Mouse (Mus musculus) thymus, postnatal 25 days (tissue): Measurements from ENCODE around the gene Grik3.
A peak's percentile ranks its signal among the peaks of the same experiment; 100 is the strongest.

Source experiments
- DNase-seq: peaks from one replicate; pipeline ENCODE4 v3.0.0; 2022

The Grik3 gene

DNA sequence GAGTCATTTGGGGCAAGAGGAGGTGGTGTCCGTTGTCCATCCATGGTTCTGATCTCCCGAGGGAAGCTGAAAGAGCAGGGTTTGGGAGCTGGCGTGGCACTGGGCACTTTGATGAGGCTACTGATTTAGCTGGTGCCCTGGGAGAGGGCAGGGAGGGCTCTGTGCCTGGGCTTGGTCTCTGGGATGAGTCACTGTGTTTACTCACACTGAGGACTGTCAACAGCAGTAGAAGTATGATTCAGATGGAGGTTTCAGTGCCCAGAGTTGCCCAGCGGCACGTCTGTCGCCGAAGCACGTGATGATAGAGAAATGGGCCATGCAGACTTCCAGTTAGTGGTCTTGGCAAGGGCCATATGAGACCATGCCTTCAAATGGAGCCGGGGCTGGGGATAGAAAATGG, 63.3 kb downstream of the Grik3 start:
- DNase-seq, result no peak

DNA sequence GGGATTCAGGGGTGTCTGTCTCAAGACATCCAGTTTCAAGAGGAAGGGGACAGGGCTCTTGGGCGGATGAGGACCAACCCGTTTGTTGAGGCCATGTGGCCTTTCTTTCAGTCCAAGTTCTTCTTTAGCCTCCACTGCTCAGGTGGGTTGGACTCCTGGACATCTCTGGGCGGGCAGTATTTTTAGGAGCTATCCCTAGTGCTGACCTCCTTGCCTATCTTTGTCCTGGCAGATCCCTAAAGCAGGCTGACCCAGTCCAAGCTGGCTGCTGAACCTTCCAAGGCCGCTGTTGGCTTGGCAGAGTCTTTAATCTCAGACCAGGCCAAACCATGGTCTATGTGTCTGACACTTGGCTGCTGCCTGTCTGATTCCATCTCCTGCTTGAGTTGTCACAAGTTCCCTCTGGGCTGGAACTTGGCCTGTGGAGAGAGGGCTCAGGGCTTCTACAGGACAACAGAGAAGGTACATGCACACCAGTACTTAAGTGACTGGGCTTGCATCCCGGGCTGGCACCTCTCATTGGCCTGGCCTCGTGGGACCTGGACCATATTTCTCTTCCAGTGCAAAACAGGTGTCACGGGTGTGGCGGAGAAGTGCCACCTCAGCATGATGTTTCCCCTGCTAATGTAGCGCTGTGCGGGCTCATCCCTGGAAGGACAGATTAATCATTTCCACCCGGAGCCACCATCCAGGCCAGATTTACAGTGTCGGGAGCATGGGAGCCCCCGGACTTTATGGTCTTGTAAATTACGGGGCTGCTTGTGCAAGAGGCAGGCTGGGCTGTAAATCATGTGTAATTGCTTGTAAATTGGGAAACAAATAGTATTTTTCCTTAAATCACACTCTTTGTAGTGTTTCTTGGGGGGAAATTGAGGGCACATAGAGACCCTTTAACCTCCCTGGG, 66.2 kb downstream of the Grik3 start:
- DNase-seq, result no peak

DNA sequence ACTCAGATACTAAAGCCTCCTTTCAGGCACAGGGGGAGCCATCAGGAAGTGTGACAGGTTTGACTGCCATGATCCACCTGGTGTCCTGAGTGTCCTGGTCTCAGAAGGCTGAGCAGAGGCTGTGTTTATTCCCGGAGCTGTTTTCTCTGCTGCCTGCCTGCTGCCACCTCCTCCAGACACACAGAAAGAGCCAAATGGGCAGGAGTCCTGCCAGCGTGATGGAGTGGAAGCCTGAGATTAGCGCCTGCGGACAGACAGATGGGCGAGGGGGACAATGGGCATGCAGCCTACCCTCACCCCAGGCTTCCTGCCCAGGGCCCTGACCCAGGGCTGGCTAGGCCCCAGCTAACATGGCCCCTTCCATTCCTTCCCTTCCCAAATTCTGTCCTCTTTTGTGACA, 69.1 kb downstream of the Grik3 start:
- DNase-seq, result no peak

DNA sequence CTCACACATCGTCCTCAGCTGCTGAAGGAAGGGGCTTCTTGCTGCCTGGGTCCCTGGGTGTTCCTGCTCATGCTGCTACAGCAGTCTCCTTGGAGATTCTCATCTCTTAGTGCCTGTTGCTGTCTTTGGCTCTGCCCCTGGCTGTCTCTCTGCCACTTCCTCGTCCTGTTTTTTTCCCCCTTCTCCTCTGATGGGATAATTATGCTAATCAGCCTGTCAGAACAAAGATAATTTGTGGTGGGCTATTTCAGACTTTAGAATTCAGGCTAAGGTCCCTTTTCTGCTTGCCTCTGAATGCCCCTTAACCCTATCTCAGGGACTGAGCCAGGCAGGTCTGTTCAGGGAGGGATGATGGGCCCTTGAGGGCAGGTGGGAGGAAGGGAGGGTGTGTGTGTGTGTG, 70.3 kb downstream of the Grik3 start:
- DNase-seq, result no peak

DNA sequence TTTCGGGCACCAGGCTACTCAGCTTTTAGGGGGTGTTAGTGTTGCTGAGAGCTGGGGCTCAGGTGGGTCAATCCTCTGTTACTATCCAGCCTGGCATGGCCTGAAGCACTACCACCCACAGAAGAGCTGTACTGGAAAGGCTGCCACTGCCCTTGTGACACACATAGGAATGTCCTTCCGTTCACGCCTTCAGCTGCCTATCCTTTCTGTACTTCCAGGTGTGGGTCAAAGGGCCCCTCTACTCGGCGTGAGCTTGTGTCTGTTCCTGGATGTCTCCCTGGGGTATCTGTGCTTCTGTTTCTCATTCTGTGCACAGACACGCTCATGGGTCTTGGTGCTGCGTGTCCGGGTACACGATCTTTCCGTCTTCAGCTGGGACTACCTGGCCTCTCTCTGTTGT, 73.1 kb downstream of the Grik3 start:
- no peak for DNase-seq

DNA sequence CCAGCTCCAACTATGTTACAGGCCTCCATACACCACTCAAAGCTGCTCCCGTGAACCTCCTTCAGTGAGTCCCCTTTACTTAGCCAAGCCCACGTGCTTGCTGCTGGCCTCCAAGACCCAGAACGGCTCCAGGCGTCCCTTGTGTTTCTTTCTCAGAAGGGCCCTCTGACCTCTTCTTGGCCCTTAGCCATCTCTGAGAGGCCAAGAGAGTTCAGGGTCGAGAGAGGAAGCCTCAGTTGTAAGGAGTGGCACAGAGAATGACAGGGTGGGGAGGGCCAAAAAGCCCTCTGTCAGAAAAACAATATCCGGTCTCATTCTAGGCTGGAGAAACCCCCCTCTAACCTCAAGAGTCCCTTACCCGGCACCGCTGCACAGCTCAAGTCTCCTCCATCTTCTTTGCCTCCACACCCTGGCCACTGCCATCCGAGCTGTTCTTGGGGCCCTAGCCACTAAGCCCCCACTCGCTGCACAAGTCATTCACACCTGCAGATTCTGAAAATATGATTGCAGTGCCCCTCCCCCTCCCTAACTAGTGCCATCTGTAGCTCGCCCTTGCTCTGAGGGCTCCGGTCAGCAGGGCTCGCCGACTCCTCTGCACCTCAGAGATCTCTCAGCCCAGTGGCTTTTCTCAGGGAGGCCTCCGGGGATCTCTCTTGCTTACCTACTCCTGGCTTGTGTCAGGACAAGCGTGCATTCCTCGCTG, 73.7 kb downstream of the Grik3 start:
- DNase-seq, result no peak

DNA sequence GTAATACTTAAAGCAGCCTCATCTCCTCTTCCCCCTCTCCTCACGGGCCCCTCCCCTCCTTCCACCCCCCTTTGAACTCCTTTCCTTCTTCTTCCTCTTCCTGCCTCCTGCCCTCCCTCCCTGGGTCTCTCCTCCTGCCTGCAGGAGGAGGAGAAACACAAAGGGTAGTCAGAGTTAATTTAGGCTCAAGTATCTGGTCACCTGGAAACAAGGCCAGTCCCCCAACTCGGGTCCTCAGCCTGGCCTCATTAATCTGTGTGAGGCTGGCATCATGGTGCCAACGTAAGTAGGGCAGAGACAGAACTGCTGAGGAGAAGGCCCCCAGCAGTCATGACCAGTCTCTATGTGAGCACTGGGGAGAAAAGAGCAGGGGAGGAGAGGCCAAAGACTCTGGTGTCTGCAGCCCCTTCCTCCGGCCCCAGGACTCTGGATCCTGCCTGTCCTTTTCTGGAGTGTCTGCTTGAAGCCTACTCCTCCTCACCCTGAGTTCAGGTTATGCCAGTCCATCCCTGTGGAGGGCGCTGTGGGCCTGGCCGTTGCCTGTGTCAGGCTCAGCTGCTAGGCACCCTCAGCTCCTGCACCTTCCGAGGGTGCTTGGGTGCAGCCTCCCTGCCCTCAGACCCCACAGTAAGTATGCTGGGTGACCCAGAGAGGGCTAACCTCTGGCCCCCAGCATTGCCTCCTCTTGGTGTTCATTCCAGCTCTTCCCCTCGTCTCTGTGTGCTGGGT, 75.4 kb downstream of the Grik3 start:
- no peak for DNase-seq

DNA sequence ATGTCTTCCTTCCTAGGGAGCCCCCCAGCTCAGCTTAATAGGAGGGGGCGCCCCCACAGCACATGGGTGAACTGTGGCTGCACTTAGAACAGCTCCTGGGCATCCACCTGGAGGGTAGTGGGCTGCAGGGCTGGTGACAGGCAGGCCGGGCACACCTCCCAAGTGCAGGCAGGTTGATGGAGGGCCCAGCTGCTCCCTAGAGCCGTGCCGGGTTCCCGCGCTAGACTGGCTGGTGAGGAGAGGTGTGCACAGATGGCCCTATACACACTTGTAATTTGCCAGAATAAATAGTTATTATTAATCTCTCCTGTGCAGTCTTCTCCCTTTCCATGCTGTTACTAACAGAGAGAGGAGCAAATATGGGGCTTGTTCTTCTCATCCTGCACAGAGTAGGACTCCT, 77.7 kb downstream of the Grik3 start:
- no peak for DNase-seq

DNA sequence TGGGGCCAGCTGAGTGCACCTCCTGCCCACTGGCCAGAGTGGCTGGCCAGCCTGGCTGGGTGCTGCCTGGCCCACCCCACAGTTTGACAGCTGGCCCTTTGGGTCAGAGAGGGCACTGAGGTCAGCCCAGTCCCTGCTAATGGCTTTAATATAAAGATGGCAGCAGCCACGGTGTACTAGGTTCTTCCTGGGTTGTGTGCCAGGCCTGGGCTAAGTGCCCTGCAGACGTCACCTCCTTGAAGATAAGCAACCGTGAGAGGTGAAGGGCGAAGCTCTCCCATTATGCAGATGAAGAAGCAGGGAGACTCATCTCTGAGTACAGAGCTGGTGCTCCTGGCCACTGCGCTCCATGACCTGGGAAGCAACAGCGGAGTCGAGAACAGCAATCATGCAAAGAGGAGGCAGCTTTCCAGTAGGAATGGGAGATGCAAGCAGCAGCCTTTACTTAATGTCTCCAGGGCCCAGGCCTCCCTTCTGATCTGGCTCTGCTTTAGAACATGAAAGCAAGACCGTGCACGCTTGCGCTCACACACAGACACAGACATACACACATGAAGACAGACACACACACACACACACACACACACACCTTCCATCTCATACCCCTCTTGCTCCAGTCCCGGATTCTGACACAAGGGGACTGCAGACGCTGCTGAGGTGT, 81.3 kb downstream of the Grik3 start:
- no peak for DNase-seq

DNA sequence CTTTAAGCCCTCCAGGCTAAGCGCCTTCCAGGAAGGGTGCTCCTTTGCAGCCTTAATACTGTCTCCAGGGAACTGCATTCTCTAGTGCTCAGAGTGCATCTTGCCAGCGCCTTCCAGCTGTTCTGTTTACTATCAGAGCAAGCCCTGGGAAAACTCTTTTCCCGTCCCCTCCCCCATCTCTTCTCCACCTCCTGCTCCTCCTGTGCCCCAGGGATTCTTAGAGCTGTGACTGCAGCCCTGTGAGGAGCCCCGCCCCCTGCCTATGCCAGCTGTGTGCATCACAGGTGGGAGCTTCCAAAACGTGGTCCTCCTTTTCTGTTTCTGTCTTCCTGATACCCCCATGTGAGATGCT, 81.8 kb downstream of the Grik3 start:
- no peak for DNase-seq

DNA sequence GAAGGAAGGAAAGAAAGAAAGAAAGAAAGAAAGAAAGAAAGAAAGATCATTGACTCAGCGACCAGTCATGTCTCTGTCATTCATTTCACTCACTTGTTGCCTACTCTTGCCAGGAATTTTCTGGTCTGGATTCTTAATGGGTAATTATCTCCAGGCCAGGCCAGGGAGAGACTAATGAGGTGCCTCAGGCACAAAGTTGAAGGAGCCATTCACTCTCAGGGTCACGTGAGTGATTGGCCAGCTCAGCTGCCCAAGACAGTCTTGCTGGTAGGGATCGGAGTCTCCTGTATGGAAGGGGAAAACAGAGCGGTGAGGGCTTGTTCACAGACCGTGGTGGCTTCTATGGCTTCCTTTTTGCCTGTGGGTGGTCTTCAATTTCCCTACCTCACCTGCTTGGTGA, 82.5 kb downstream of the Grik3 start:
- DNase-seq, result no peak

DNA sequence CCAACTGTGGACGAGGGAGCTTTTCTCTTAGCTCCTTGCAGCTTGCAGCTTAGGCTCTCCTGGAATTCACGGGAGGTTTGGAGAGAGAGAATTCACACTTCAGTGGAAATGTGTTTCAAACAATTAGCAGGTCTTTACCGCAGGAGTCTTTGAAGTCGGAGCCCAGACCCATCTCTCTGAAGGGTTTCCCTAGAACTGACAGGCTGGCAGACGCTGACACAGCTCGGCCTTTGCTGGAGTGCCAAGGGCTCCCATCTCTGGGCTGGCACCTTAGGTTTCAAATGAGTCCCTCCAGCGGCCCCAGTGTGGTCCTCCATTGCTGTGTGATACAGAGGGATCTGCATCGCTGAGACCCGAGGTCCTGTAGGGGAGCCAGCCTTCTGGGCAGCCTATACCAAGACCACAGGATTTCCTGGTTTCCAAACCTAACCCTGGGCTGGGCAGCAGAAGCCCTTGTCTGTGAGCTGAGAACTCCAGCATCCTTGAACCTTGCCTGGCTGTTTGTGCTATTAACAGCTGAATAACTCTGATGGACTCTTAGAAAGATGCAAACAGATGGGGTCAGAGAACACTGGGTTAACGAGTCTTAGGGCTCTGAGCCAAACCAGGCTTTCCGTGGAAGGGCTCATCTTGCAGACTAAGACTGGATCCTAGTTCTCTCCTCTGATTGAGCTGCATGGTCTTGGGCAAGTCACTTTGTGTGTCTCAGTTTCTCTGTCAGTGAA, 83.6 kb downstream of the Grik3 start:
- DNase-seq, result no peak

DNA sequence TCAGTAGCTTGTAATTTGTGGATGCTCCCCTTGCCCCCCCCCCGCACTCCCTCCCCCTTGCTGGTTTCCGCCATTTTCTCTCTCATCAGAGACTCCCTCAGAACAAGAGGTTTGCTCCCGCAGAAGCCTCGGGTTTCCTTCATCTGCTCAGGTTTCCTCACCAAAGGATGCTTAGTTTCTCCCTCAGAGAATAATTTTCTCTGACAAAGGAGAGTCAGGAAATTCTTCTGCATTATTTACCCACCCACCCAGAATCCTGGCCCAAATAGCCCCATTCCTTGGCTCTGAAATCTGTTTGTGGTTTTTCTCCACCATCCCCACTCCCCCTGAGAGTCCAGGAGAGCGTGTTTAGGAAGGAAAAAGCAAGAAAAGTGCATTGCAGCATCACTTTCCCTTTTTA, 89.8 kb downstream of the Grik3 start:
- no peak for DNase-seq

DNA sequence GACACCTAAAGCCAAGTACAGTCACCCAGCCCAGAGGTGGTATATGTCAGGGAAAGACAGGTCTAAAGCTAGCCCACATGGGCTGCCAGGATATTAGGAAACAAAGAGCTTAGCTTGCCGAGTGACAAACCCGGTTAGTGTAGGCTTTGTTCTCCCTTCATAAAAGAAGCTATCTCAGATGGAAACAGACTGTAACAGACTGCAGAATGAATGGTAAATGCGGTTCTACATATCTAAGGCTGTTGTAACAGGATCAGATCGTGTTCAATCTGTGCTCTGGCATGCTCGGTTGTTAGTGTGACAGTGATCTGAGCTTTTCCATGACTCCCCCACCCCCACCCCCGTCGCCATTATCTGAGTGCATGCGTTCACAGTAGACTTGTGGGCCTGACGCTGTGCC, 92.8 kb downstream of the Grik3 start:
- no peak for DNase-seq

DNA sequence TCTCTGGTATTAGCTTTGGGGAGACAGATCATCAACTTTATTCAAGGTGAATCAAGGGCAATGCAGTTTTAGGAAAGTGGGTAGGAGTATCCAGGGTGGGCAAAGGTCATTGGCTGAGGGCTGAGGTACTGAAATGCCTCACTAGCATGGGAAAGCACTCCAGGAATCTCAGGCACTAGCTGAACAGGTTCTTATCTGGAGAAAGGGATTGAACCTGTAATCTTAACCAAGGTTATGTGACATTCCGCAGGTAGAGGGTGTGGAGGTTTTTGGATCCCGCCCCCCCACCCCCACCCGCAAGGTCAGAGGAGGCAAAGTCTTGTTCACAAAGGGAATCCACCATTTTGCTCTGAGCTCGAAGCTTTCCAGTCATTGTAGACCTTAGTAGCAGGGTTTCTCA, 93.4 kb downstream of the Grik3 start:
- no peak for DNase-seq

DNA sequence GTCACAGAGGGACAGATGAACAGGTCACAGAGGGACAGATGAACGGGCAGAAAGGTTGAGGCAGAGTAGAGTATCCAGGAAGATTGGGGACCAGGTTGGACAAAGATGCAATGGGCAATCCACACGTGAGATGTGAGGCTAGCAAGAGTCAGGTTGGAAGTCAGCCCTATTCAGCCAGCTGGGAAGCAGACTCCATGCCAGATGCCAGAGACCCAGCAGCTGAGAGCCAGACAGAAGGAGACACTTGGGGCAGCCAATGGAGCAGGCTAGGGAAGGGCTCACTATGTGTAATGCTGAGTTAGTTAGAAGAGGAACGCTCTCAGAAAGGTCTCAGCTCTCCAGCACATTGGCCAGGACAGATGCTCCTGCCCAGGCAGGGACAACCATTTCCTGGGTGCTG, 94.2 kb downstream of the Grik3 start:
- DNase-seq, result no peak

DNA sequence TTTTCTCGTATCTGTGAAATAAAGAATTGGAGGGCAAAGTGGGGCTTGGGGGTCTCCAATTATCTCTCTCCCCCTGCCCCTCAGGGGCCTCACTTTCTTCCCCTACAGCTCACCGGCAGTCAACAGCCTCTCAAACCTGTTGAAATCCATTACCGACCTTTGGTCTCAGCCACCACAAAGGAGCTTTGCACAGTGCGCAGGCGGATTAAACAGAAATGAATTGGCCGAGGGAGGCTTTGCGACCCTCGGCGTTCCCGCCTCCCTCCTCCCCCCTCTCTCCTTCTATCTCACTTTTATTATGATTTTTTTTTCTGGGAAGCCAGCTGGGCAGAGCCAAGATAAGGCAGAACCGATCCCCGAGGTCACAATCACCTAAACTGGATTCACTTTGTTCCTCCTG, 97.1 kb downstream of the Grik3 start:
- DNase-seq, result no peak

DNA sequence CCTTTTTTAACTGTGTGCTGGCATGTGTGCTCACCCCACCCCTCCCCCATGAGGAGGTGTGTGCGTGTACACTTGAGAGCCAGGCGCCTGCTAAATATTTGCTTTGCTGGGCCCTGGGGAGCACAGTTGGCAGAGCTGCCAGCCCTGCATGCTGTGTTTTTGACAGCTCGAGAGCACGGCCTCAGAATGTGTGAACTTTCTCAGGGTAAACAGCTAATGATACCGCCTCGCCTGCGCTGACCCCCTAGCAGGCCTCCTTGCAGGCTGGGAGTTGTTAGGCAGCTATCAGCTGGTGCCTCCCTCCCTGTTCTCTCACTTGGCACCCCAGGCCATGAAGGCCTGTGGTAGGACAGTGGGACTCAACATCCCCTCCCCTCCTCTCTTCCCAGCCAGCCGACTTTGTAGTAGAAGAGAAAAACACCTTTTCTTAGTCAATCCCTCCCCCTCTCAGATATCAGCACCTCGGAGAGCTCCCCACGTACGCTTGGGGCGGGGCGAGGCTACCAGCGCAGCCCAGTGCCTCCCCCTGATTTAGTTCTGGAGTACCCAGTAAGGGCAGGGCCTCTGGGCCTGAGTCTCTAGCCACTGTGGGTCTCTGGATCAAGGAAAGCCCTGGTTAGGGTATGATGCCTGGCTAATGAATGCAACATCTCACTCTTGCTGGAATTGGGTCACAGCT, 99.9 kb downstream of the Grik3 start:
- DNase-seq, result peak; percentile 2

DNA sequence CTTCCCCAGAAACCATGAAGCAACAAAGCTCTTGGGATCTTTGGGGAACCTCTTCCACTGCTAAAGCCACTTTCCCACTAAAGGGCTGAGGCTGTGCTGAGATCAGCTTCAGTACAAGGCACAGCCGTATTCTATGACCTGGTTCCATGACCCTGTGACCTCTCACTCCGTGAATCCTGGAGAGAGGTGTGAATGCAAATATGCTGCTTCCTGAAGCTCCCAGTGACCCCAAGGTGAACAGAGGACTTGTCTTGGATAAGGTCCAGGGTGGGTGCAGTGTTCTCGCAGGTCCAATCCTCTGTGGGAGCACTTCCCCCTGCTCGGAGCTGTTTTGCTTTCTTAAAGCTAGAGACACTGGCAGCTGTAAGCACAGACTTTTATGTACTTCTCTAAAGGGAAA, 102.2 kb downstream of the Grik3 start:
- DNase-seq, result no peak

DNA sequence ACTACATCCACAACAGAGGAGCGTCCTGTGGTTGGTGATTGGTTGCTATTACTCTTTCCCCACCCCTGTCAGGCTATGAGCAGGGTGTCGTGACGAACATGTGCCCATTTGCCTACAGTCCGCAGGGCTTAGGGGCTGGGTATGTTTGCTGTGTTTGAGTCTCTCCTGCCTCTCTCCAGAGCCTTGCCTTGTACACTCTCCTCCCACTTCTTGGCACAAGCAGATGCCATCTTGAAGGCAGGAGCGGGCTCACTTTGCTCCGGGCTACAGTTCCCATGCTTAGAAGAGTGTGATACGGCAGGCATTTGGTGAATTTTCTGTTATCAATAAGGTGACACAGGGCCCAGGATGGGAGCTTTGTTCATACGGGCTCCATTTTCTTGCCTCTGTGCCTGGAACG, 104.5 kb downstream of the Grik3 start:
- DNase-seq, result no peak

DNA sequence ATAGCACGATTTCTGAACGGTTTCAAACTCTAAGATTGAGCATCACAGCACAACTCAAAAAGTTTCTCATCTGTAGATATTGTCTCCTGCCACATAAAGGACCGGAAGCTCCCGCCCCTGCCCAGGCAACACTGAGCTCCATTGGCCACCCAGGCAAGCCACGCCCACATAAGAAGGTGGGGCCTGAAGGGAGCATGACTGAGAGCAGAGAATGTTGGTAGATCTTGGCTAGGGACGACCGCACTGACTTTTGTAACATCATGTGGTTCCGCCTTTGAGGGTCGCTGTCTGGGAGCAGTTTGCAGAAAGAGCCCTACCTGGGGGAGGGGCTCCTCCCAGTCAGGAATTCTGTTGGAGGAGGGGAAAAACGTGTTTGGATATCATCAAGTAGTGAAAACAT, 108.2 kb downstream of the Grik3 start:
- DNase-seq, result peak; percentile 3

DNA sequence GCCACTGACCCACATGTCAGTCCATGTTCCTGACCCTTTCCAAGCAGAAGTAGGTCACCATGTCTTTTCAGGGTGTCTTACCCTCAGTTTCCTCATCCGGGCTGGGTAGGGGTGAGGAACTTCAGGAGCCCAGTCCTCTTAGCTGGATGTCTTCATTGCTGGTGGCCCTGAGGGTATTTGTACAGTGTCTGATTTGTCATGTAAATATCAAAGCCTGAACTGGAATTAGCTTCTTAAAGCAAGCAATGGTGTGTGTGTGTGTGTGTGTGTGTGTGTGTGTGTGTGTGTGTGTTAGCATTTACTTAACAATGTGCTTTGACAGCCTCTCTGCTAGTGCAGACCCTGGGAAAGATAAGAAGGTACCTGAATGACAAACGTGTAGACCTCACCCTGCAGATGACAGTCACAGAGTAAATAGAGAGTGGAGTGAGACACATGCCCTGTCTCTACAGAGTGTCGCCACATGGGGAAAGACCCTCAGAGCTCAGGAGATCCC, 109.1 kb downstream of the Grik3 start:
- DNase-seq, result no peak
